Mouse (Mus musculus) kidney, adult 2 months (tissue): ENCODE measurements around the gene Plcg1. TPM values are rescaled to one million over a fixed set of nuclear protein-coding genes. Genes with fewer than 3 reads are reported as not detected.

Experiments
- DNase-seq: peaks from one replicate; pipeline ENCODE4 v3.0.0; 2021
- H3K27ac ChIP-seq: fragments of 200-500 bp; 2 replicates; pipeline ENCODE4 v1.5.1; 2012; ENCODE audit warnings: low read depth, low read length, control low read depth, inconsistent platforms; ENCODE audit not compliant: insufficient read depth
- H3K27me3 ChIP-seq: fragments of 200-500 bp; replicated peaks from 2 replicates; pipeline ENCODE4 v1.6.1; 2012; ENCODE audit warnings: mild to moderate bottlenecking, moderate library complexity, low read length, inconsistent platforms; ENCODE audit not compliant: control insufficient read depth, insufficient read depth
- H3K36me3 ChIP-seq: fragments of 200-500 bp; 2 replicates; pipeline ENCODE4 v1.6.1; 2012; ENCODE audit warnings: mild to moderate bottlenecking, moderate library complexity, low read length, inconsistent platforms; ENCODE audit not compliant: control insufficient read depth, insufficient read depth
- H3K4me1 ChIP-seq: fragments of 200-500 bp; 2 replicates; pipeline ENCODE4 v1.6.1; 2011; ENCODE audit warnings: low read length; ENCODE audit not compliant: control insufficient read depth, insufficient read depth
- H3K4me3 ChIP-seq: fragments of 200-500 bp; 2 replicates; pipeline ENCODE4 v1.5.1; 2011; ENCODE audit warnings: mild to moderate bottlenecking, low read depth, low read length, control low read depth; ENCODE audit not compliant: insufficient read depth
- CTCF ChIP-seq: fragments of 200-500 bp; conservative IDR thresholded peaks from 2 replicates; pipeline ENCODE4 v1.5.1; 2011; ENCODE audit warnings: low read depth, mild to moderate bottlenecking, control low read depth, low read length, moderate library complexity, mixed read lengths; ENCODE audit not compliant: insufficient read depth, insufficient read length
- POLR2A ChIP-seq: fragments of 200-500 bp; IDR thresholded peaks from one replicate; pipeline ENCODE4 v1.6.1; 2011; ENCODE audit warnings: low read depth, low read length, control low read depth
- WGBS: fragments of 180-500 bp; shearing (Covaris S2); methylation state at CpG from one replicate; pipeline ENCODE4 v1.1.7; 2018; 5-methylcytosine and 5-hydroxymethylcytosine counted together
- polyA plus RNA-seq: library from polyadenylated mRNA; depleted of rRNA; stranded (reverse); fragments of >200 nt; gene quantifications from 2 replicates; pipeline ENCODE4 v1.2.3, GENCODE M21; 2012

The Plcg1 gene
- polyA plus RNA-seq, 1 experiment = 33.1 TPM

DNA sequence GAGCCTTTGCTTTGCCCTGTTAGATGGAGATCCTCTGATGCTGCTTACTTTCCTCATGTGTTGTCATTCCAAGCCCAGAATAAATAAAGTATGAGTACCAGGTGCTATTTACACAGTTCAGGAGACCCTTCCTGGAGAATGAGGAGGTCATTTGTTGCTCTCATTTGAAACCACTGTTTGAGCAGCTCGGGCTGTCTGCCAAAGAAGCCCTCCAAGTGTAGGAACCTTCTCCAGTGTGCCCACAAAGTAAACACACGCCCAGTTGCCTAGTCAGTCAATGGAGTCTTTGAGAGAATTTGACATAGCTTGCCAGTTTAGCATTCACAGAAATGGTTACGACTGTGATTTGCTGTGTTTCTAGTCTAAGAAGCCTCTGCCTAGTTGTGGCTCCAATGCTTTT is 12.3 kb upstream of the Plcg1 start:
- no peaks in the 10 kb centered on the region for H3K27me3 ChIP-seq
- H3K27ac ChIP-seq = no peak overlapping the region
- H3K4me1 ChIP-seq = no peaks in the 10 kb centered on the region
- TF ChIP-seq CTCF = no peak
- TF ChIP-seq POLR2A = no peak
- H3K36me3 ChIP-seq = peaks cover 22% of the 10 kb centered on the region
- H3K4me3 ChIP-seq = no peak overlapping the region
- no peak for DNase-seq
- WGBS = 89% methylated on average over 3 of the region's 3 CpGs

DNA sequence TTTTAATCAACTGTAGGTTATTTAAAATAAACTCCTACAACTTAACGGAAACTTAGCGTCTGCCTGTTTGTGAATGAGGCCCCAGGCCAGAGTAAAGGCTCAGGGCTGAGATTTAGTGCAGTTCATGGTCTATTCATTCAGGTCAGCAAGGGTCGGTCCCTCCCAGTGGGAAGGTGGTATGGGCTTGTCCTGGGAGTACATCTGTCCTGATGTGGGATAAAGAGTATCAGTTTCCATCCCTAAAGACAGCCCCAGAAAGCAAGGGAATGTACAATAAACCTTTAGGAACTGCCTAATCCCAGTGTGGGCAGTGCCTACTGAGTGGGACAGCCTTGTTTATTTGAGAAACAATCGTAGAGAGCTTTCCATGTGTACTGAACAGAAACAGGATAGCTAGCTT is 8.4 kb upstream of the Plcg1 start:
- DNase-seq = no peak
- WGBS = 49% methylated on average over 4 of the region's 4 CpGs
- Histone ChIP-seq H3K4me1 (no peaks in the 10 kb centered on the region), H3K36me3 (peaks cover 17% of the 10 kb centered on the region), H3K27me3 (no peaks in the 10 kb centered on the region), H3K27ac (no peak overlapping the region), H3K4me3 (no peak overlapping the region)
- no peak for TF ChIP-seq CTCF
- no peak for TF ChIP-seq POLR2A

DNA sequence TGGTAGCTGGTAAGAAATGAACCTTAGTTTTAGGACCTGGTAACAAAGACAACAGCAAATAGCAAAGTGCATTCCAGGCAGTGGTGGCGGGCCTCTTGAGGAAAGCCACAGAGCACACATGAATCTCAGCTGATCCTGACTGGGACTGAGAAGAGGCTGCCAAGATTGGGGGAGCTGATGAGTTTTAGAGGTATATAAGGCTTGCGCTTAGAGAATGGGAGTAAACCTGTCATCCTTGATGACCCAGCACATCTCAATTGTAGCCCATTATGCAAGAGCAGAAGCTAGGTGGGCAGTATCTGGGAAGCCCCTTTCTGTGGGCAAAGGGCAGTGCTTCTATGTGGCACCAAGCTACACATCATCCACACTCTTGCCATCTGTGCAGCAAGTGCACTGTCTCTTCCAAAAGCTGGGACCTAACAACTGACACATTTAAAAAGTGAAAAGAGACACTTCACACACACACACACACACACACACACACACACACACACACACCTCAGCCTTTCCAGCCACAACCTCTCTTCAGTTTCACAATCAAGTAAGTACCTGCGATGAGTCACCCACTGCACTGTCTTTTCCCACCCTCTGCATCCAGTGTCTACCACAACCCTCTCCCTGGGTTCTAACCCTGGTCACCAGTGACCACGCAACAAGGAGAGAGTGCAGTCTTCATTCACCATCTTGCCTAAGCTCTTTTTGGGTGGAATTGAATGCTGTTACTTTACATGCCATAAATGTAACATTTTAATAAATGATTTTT is 7.3 kb upstream of the Plcg1 start:
- 90% methylated on average over 4 of the region's 4 CpGs for WGBS
- Histone ChIP-seq H3K27ac (no peak overlapping the region), H3K4me3 (no peak overlapping the region), H3K27me3 (no peaks in the 10 kb centered on the region), H3K4me1 (no peaks in the 10 kb centered on the region), H3K36me3 (peaks cover 13% of the 10 kb centered on the region)
- DNase-seq = no peak
- TF ChIP-seq POLR2A (no peak), CTCF (no peak)

DNA sequence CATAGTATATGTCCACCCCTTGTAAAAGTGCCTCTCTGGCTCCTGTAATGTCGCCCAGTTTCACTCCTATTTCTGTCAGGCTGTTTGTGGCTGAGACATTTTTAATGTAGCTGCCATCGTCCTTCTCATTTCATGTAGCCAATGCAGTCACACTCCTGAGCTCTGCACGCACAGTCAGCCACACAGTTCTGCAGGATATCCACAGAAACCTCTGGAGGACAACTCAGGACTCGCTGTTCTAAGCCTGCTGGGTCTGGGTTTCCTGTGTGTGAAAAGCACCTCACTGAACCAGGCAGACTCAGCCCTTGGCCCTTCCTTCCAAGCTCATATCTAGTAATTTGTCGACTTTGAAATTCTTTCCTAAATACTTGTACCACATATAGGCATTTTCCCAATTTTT is 6.6 kb upstream of the Plcg1 start:
- no peaks in the 10 kb centered on the region for H3K27me3 ChIP-seq
- TF ChIP-seq CTCF = no peak
- TF ChIP-seq POLR2A = no peak
- WGBS = 86% methylated on average over 5 of the region's 5 CpGs
- no peak overlapping the region for H3K27ac ChIP-seq
- H3K4me1 ChIP-seq = no peaks in the 10 kb centered on the region
- no peak overlapping the region for H3K4me3 ChIP-seq
- DNase-seq = no peak
- H3K36me3 ChIP-seq = peaks cover 10% of the 10 kb centered on the region

DNA sequence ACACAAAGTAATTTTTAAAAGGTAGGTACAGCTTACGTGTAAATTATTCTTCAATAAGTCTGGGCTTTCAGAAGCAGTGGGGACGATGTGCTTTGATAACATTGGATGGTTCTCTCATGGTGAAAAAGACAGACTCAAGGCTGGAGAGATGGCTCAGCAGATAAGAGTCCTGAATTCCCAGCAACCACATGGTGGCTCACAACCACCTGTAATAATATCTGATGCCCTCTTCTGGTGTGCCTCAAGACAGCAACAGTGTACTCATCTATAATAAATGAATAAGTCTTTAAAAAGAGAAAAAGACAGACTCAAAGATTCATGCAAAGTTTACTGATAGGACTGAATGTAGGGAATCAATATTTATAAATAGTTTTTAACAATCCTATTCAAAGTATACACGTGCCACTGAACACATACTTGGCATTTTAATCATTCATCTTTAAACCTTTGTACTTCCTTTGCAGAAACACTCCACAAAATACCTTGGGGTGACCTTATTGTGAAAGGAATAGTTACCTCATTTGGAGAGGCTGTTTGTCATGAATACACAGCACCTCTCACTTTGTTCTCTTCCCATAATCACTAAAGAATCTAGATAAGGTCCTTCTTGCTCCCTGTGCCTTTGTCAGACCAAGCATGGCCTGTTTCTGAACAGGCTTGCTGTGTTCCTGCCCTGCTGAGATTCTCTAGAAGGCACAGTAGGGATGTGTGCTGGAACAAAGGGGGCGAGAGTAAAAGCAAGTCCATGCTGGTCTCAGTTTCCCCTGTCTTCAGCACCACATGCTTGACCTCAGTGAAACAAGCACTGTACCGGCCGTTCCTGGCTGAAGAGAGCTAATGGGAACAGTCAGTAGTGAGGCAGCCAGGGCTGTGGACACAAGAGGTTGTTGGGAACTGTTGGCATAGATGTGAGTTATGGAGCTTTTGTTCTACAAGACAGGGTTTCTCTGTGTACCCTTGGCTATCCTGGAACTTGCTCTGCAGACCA is 4.9 kb upstream of the Plcg1 start:
- H3K4me1 ChIP-seq = peaks cover 2% of the 10 kb centered on the region; the same call in 1 of the 2 replicates
- no peaks in the 10 kb centered on the region for H3K27me3 ChIP-seq
- DNase-seq = no peak
- no peak overlapping the region for H3K27ac ChIP-seq
- peaks cover 4% of the 10 kb centered on the region; the same call in 1 of the 2 replicates for H3K36me3 ChIP-seq
- 79% methylated on average over 6 of the region's 6 CpGs for WGBS
- H3K4me3 ChIP-seq = no peak overlapping the region
- no peak for TF ChIP-seq CTCF
- no peak for TF ChIP-seq POLR2A

DNA sequence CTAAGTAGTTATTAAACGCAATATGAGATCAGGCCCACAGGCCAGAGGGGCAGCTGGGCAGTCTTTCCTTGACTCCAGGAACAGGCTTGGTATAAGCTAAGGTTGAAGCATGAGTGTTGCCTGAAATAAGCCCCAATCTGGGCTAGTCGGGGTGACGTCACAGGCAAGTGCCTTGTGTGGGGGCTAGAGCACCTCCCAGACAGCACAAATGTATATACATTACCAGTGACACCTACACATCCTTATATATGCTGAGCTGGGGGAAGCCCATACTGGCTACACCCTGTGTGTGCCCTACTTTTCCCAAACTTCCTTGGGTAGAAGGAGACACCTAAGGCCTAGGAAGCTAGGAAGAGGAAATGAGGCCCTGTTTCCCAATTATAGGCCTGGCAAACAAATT is 2.1 kb upstream of the Plcg1 start:
- Histone ChIP-seq H3K4me1 (peaks cover 7% of the 10 kb centered on the region; the same call in 1 of the 2 replicates), H3K36me3 (no peaks in the 10 kb centered on the region), H3K4me3 (no peak overlapping the region), H3K27me3 (no peaks in the 10 kb centered on the region), H3K27ac (no peak overlapping the region)
- WGBS = 98% methylated on average over 3 of the region's 3 CpGs
- DNase-seq = no peak
- TF ChIP-seq CTCF = no peak
- no peak for TF ChIP-seq POLR2A

DNA sequence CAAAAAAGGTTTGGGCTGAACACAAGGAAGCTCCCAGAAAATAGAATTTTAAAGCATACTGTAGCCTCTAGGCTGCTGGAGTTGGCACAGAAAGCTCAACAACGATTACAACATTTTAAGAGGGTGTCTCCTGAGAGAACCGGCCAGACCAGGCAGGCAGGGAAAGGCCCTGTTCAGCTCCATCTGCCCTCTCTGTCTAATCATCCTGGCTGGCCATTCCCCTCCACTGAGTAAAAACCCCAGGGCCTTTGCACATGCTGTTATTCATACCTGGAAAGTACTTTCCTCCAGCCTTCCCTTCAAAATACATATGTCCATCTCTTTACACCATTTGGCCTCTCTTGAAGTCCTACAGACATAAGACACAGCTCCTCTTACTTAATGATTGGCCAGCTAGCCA is 1.7 kb upstream of the Plcg1 start:
- Histone ChIP-seq H3K4me1 (peaks cover 7% of the 10 kb centered on the region; the same call in 1 of the 2 replicates), H3K36me3 (no peaks in the 10 kb centered on the region), H3K27ac (no peak overlapping the region), H3K27me3 (no peaks in the 10 kb centered on the region), H3K4me3 (no peak overlapping the region)
- DNase-seq = no peak
- 72% methylated on average over 2 of the region's 2 CpGs for WGBS
- TF ChIP-seq POLR2A (no peak), CTCF (no peak)
